Mouse (Mus musculus) adrenal gland, postnatal 4 days (tissue): ENCODE results near the gene Celsr1. TPM values are rescaled to one million over a fixed set of nuclear protein-coding genes. Genes with fewer than 3 reads are reported as not detected.

Source experiments
- DNase-seq, 2 experiments: peaks; one replicate each; pipeline ENCODE4 v3.0.0; 2021 to 2022; ENCODE audit warnings: low spot score in 2 of 2, mixed read lengths in 2 of 2
- total RNA-seq, 2 experiments: library from RNA; stranded (reverse); gene quantifications; 2 replicates each; pipeline ENCODE4 v1.2.3; 2021

Celsr1 gene
- total RNA-seq, 2 experiments from 2014 or later, result 11.0 to 14.8 TPM

GRCm38 (mm10) chr15:85996031-85996765 lies 37.4 kb downstream of the Celsr1 start:
- DNase-seq, result no peak

GRCm38 (mm10) chr15:85994906-85995608 lies 38.5 kb downstream of the Celsr1 start:
- no peak for DNase-seq

GRCm38 (mm10) chr15:85993931-85994583 lies 39.5 kb downstream of the Celsr1 start:
- no peak for DNase-seq

- DNase-seq, result no peak
Observed at GRCm38 (mm10) chr15:85993386-85993785, 40.2 kb downstream of the Celsr1 start.

GRCm38 (mm10) chr15:85992125-85992495 lies 41.5 kb downstream of the Celsr1 start:
- no peak for DNase-seq

GRCm38 (mm10) chr15:85991453-85992124 lies 42.0 kb downstream of the Celsr1 start:
- no peak for DNase-seq

- no peak for DNase-seq
Observed at GRCm38 (mm10) chr15:85990696-85991443, 42.7 kb downstream of the Celsr1 start.

GRCm38 (mm10) chr15:85987896-85988295 lies 45.7 kb downstream of the Celsr1 start:
- no peak for DNase-seq

- no peak for DNase-seq
Observed at GRCm38 (mm10) chr15:85986170-85986569, 47.4 kb downstream of the Celsr1 start.

- DNase-seq, result no peak
Observed at GRCm38 (mm10) chr15:85985601-85986000, 48.0 kb downstream of the Celsr1 start.

- no peak for DNase-seq
Observed at GRCm38 (mm10) chr15:85983131-85983530, 50.4 kb downstream of the Celsr1 start.

GRCm38 (mm10) chr15:85982416-85982775 lies 51.2 kb downstream of the Celsr1 start:
- no peak for DNase-seq

- DNase-seq, result no peak
Observed at GRCm38 (mm10) chr15:85981768-85982415, 51.7 kb downstream of the Celsr1 start.

GRCm38 (mm10) chr15:85977086-85977485 lies 56.5 kb downstream of the Celsr1 start:
- no peak for DNase-seq

- no peak for DNase-seq
Observed at GRCm38 (mm10) chr15:85975746-85976145, 57.8 kb downstream of the Celsr1 start.

GRCm38 (mm10) chr15:85971596-85971995 lies 62.0 kb downstream of the Celsr1 start:
- no peak for DNase-seq

GRCm38 (mm10) chr15:85970441-85970840 lies 63.1 kb downstream of the Celsr1 start:
- DNase-seq, result no peak

- DNase-seq, result no peak
Observed at GRCm38 (mm10) chr15:85969707-85970153, 63.8 kb downstream of the Celsr1 start.

- DNase-seq, result no peak
Observed at GRCm38 (mm10) chr15:85969291-85969690, 64.3 kb downstream of the Celsr1 start.

GRCm38 (mm10) chr15:85966032-85966431 lies 67.5 kb downstream of the Celsr1 start:
- no peak for DNase-seq
